Comparison of ENCODE assay signal across 8 mouse cellular contexts in genomic region chr15:79040501-79041416, GRCm38 (mm10). TPM values are rescaled to one million over a fixed set of nuclear protein-coding genes. Genes with fewer than 3 reads are reported as not detected.
A peak's percentile ranks its signal among the peaks of the same experiment; 100 is the strongest.
DNase-seq lines count a peak whose midpoint lies in the region; ATAC-seq and TF ChIP-seq lines count a peak whose summit lies in the region.

No protein-coding gene starts in this region.

- DNase-seq in lung, postnatal 10 days = peak; percentile 49
- DNase-seq in lung, postnatal 14 days = no peak
- no peak for DNase-seq in forebrain, embryonic 10.5 days (ENCODE audit: extremely low spot score, low spot score)
- DNase-seq in kidney, postnatal 0 days (ENCODE audit: low spot score) = peak; percentile 48
- peak; percentile 54 for DNase-seq in naive thymus-derived CD4-positive, alpha-beta T cell, adult 2 months (ENCODE audit: low read depth)
- DNase-seq in urinary bladder, postnatal 4 days (ENCODE audit: low spot score in 2 of 2) = no peak
- no peak for DNase-seq in layer of hippocampus, adult 18-20 months (ENCODE audit: low spot score in 2 of 2)
- no peak for DNase-seq in adrenal gland, adult 8-10 months

- H3K9ac ChIP-seq in kidney, postnatal 0 days (ENCODE audit: low read depth, low read length) = 0 out of 2 replicates have a peak overlapping the region, but pooled peaks have one; percentile 36

- H3K27me3 ChIP-seq in forebrain, embryonic 10.5 days (ENCODE audit: poor library complexity, severe bottlenecking) = peaks cover 72% of the 10 kb centered on the region
- peaks cover 12% of the 10 kb centered on the region for H3K27me3 ChIP-seq in kidney, postnatal 0 days (ENCODE audit: insufficient read depth, low read length)

- no peaks in the 10 kb centered on the region for H3K9me3 ChIP-seq in forebrain, embryonic 10.5 days
- H3K9me3 ChIP-seq in kidney, postnatal 0 days (replicated peaks; ENCODE audit: low read length) = no peaks in the 10 kb centered on the region

- ATAC-seq in kidney, postnatal 0 days (replicated peaks; ENCODE audit: low FRiP score, low read depth) = no peak

- no peak for TF ChIP-seq CTCF in kidney, postnatal 0 days (IDR thresholded peaks at IDR 0.05; ENCODE audit: low read depth)

- H3K4me3 ChIP-seq in forebrain, embryonic 10.5 days = peak overlapping the region; percentile 34
- peak overlapping the region; percentile 22 for H3K4me3 ChIP-seq in kidney, postnatal 0 days (replicated peaks; ENCODE audit: low read depth, low read length)

- WGBS in forebrain, embryonic 10.5 days = 19% methylated on average over 24 of the region's 24 CpGs
- WGBS in kidney, postnatal 0 days = 17% methylated on average over 24 of the region's 24 CpGs

- H3K4me2 ChIP-seq in kidney, postnatal 0 days (ENCODE audit: low read length) = peak overlapping the region; percentile 59

- no peak overlapping the region for H3K27ac ChIP-seq in forebrain, embryonic 10.5 days
- no peak overlapping the region for H3K27ac ChIP-seq in kidney, postnatal 0 days

- H3K4me1 ChIP-seq in forebrain, embryonic 10.5 days = peaks cover 66% of the 10 kb centered on the region
- peaks cover 30% of the 10 kb centered on the region; the same call in 1 of the 2 replicates for H3K4me1 ChIP-seq in kidney, postnatal 0 days (replicated peaks; ENCODE audit: insufficient read depth, low read length)

- peaks cover 20% of the 10 kb centered on the region for H3K36me3 ChIP-seq in forebrain, embryonic 10.5 days (replicated peaks)
- peaks cover 11% of the 10 kb centered on the region; the same call in 1 of the 2 replicates for H3K36me3 ChIP-seq in kidney, postnatal 0 days (ENCODE audit: insufficient read depth, low read length)

RNA-seq across cellular contexts. Expression of gene Galr3, which starts 0.9 kb away (rescaled TPM):
- not detected in 2 replicates for polyA plus RNA-seq in forebrain, embryonic 10.5 days (2016; fragmentation: Nextera tagmentation; extraction: Ambion mirVana)
- 0.13 and 0.24 TPM in 2 replicates for polyA plus RNA-seq in kidney, postnatal 0 days (2015; fragmentation: Nextera tagmentation; extraction: Ambion mirVana)
- under 1 TPM in 1 of 2 experiments, not detected in 1; 0.42 TPM for total RNA-seq in layer of hippocampus, adult 18-20 months (2021)
- total RNA-seq in adrenal gland, adult 8-10 months (2022) = under 1 TPM in 3 of 4 experiments, not detected in 1; 0.28 to 0.31 (median 0.30) TPM

RNA-seq across cellular contexts. Expression of gene H1f0, which starts 12.5 kb away (rescaled TPM):
- polyA plus RNA-seq in forebrain, embryonic 10.5 days (2016; fragmentation: Nextera tagmentation; extraction: Ambion mirVana) = 427 and 444 TPM in 2 replicates
- 522 and 524 TPM in 2 replicates for polyA plus RNA-seq in kidney, postnatal 0 days (2015; fragmentation: Nextera tagmentation; extraction: Ambion mirVana)
- total RNA-seq in layer of hippocampus, adult 18-20 months (2021) = 10 to 100 TPM; 83.7 to 93.8 TPM
- total RNA-seq in adrenal gland, adult 8-10 months (2022) = 100 to 1,000 TPM; 122 to 250 (median 176) TPM

RNA-seq across cellular contexts. Expression of gene Ankrd54, which starts 21.9 kb away (rescaled TPM):
- polyA plus RNA-seq in forebrain, embryonic 10.5 days (2016; fragmentation: Nextera tagmentation; extraction: Ambion mirVana) = 56.0 and 60.5 TPM in 2 replicates
- 42.5 and 42.6 TPM in 2 replicates for polyA plus RNA-seq in kidney, postnatal 0 days (2015; fragmentation: Nextera tagmentation; extraction: Ambion mirVana)
- 10 to 100 TPM; 18.0 to 22.7 TPM for total RNA-seq in layer of hippocampus, adult 18-20 months (2021)
- total RNA-seq in adrenal gland, adult 8-10 months (2022) = 10 to 100 TPM; 24.6 to 34.9 (median 28.2) TPM

RNA-seq across cellular contexts. Expression of gene Eif3l, which starts 34.2 kb away (rescaled TPM):
- polyA plus RNA-seq in forebrain, embryonic 10.5 days (2016; fragmentation: Nextera tagmentation; extraction: Ambion mirVana) = 283 and 289 TPM in 2 replicates
- polyA plus RNA-seq in kidney, postnatal 0 days (2015; fragmentation: Nextera tagmentation; extraction: Ambion mirVana) = 199 and 218 TPM in 2 replicates
- 10 to 100 TPM; 71.5 to 71.8 TPM for total RNA-seq in layer of hippocampus, adult 18-20 months (2021)
- total RNA-seq in adrenal gland, adult 8-10 months (2022) = 100 to 1,000 TPM; 136 to 157 (median 140) TPM

Comparison
In these comparisons a context has a peak if more than half of its experiments do, and no peak if none do; other contexts are left out.
1. DNase-seq: peak in lung, postnatal 10 days (single experiment), kidney, postnatal 0 days (single experiment) and naive thymus-derived CD4-positive, alpha-beta T cell, adult 2 months (single experiment); none in lung, postnatal 14 days (single experiment), forebrain, embryonic 10.5 days (single experiment), urinary bladder, postnatal 4 days (0 of 2), layer of hippocampus, adult 18-20 months (0 of 2) and adrenal gland, adult 8-10 months (single experiment).